Mouse (Mus musculus): ENCODE measurements at regions not wholly inside any gene's neighbourhood (a gene's known extent, or its start where the extent isn't known, plus 50 kb on each side); places are given as distances from the start of the nearest gene placed in this dataset.

- no peak for TF ChIP-seq CTCF (IDR thresholded peaks at IDR 0.05; ENCODE audit: low read depth)
- TF ChIP-seq EP300 (optimal IDR thresholded peaks at IDR 0.05), result no peak
Observed at GRCm38 (mm10) chr15:25497743-25498142, 84.2 kb upstream of the Basp1 start.
